Mouse (Mus musculus) ovary, adult 18-20 months (tissue): ENCODE data around the gene Pmepa1.

Experiments used
- DNase-seq: peaks from one replicate; pipeline ENCODE4 v3.0.0; 2022; ENCODE audit warnings: low spot score, mixed read lengths

Pmepa1 gene

DNA sequence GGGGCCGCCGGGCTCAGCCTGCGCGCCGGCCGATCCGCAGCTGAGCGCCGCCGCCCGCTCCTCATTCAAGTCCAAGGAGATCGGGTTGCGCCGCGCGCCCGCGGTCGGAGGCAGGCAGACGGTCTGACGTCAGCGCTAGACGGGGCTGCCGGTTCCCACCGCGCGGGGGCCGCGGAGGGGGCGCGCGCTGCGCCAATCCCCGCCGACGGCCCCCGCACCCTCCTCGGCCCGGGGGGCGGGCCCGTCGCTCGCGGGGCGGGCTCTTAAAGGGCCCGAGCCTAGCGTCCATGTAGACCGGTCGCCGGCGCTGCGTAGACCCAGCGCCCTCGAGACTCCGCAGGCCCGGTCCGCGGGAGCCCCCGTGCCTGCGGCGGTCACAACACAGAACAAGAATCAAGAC is at the start of gene Pmepa1:
Pmepa1 (minus strand) TSS at position 125 of the 400 bp plus-strand sequence.
- peak; percentile 90 for DNase-seq

DNA sequence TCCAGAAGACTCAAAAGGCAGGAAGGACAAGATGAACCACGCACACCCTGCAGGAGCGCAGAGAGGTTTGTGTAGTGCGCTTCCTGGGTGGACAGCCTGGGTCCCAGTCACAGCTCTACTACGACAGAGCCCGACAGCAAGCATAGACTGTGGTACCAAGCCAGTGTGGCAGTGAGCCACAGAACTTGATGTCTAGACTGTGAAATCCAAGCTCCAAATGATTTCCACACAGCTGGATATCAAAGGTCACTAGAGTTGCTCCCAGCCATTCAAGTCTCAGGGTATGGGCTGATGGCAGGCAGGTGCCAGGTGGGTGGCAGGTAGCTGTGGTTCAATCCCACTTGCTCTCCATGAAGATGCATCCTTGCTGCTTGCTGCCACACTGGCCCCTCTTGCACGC is 45.4 kb upstream of the Pmepa1 start:
- no peak for DNase-seq

DNA sequence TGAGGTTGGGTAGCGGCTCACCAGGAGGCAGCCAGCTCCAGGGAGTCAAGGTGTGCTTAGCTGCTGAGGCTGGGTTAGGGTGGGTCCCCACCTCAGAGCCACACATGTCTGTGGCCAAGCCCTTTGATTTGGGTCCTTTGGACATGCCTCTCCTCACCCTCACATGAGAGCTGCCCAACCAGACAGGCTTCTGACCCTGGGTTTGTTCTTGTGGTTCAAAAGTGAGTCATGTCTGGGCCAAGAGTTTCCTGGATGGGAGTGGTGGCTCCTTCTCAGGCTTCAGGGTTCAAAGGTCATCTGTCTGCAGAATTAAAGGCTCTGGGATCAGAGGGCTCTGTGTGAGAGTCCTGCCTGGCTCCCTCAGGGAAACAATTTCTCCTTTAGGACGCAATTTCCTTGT is 44.9 kb upstream of the Pmepa1 start:
- DNase-seq: no peak

DNA sequence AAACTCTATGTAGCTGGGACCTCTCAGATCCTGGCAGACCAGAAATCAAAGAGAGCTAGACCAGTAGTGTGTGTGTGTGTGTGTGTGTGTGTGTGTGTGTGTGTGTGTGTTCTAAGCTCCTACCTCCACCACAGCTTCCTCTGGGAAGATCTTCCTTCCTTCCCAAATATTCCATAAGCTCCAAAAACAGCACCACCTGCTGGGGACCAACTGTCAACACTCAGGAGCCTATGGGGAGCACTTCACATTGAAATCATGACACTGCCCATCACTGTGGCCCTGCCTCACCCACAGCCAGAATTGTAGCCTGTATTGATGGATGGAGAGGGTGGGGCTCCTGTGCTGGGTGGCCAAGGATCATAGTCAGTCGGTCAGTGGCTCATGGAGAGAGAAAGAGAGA is 38.0 kb upstream of the Pmepa1 start:
- DNase-seq: no peak

DNA sequence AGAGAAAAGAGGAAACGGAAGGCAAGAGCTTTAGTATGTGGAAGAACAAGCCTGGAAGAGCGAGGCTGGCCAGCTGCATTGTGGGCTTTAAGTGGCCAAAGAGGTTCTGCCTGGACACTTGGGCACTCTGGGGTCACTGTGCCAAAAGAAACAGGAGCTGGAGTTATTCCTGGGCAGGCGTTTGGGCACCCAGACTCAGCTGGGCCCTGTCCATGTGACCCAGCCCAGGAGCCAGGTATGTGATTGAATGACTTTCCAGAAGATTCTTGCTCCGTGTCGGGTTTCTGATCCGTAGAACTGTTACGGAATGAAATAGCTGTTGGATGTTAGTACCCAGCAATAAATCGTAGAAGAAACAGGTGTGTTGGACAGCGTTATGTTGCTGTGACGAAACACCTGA is 32.2 kb upstream of the Pmepa1 start:
- DNase-seq: no peak

DNA sequence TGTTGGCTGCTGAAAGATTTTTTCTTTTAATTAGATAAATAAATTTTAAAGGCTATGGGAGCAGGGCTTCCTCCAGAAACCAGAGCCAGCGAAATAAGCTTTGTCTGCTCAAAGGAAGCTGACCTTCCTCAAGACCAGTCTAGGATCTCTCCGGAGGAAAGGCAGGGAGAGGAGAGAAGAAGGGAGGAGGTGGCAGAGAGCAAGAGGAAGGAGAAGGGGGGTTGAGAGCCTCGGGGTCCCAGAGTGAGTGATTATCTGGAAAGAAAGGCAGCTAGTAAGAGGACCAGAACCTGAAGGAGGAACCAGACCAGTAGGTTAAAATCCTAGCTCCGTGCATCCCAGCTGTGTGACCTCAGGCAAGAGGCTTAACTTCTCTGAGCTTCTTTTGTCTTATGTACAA is 31.7 kb upstream of the Pmepa1 start:
- DNase-seq: no peak

DNA sequence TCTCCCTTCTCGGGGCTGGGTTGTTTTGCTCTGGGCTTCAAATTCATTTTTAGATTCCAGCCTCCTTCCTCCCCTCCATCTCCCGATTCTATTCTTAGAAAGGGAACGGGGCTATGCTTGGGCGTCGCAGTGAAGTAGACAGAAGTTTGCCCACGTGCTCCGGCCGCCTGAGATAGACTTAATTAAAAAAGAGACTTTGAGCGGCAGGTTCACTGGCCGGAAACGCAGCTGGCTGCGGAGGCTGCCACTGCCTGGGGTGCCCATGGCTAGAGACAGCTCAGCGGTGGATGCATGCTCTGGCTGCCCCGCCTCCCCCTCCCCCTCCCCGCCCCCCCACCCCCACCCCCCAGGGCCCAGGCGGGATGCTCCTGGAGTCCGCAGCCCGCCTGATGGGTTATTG is 31.2 kb upstream of the Pmepa1 start:
- no peak for DNase-seq

DNA sequence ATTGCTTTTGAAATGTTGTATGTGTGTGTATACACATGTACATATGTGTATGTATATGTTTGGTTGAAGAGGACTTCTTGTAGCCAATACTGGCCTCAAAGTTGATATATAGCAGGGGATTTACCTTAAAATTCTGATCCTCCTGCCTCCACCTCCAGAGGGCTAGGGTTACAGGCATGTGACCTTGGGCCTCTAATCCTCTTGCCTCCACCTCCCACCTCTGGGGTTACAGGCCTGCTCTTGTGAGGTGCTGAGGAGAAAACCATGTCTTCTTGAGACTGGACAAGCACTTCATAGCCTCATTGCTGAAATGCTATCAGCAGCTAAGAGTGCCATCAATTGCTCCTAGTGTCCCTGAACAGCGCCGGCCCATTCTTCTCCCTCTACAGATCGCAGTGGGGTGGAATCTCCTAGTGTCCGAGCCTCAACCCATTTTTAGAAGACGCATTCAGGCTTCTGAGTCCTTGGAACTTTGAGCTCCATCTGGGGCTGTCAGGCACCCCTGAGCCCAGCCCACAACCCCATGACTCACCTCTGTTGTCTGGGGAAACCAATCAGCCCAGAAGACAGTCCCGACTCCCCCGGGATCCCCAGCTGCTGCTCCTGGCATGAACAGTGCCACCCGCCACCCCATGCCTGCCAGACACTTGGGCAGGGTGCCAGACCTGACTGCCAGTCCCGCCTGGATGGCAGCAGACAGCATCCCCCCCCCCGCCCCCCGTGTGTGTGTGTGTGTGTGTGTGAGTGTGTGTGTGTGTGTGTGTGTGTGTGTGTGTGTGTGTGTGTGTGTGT is 30.6 kb upstream of the Pmepa1 start:
- DNase-seq: peak; percentile 75

DNA sequence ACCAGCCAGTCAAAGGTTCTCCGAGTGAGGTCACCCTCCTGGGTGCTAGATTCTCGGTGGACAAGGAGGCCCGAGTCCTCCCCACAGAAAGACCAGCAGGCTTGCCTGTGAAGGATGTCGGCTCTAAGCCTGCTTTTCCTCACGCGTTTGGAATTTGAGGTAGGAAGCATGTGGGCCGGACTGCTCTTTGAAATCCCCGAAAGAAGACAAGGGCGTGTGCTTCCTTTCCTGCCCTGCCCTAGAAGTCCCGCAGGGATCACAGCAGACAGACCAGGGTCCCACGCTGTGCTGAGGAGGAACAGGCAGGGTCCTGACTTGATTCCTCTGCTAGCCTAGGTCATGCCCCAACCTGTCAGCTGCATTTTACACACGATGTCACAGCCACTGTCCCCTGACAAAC is 28.7 kb upstream of the Pmepa1 start:
- no peak for DNase-seq

DNA sequence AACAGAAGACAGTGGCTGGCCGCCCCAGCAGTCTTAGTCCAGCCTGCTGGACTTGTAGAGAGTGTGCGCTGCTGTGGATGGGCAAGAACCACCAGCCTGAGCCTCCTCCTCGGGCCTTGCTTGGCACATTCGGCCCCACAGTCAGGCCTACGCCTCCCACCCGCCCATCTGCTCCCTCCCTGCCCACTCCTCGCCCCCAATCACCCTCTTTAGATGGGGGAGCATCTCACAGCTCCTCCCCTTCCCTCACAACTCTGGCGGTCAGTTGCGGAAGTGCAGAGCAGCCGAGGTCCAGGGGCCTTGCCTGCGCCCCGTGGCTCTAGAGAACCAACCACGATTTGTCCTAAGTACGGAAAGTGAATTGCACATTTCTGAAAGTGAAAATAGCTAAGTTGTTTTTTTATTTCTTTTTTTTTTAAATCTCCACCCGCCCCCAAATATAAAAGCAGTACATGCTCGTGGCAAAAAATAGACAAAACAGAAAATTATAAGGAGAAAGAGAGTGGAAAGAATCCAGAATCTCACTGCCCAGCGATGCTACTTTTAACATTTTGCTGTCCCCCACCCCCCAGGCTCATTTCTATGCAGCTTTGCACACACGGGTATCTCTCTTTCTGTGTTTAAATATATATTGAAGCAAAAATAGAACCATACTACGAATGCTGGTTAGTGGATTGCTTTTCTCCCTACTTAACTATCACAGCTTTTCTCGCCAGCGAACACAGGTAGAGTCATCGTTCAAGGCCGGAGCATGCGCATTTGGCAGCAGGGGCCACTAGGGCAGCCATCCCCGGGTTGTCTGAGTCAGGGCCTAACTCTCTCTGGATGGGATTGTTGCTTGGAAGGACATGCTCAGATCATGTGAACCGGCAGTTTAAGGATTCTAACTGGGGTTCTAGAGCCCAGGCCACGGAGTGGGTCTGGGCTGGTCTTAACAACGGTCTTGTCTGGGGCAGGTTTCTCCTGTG is 24.6 kb upstream of the Pmepa1 start:
- peak; percentile 18 for DNase-seq

DNA sequence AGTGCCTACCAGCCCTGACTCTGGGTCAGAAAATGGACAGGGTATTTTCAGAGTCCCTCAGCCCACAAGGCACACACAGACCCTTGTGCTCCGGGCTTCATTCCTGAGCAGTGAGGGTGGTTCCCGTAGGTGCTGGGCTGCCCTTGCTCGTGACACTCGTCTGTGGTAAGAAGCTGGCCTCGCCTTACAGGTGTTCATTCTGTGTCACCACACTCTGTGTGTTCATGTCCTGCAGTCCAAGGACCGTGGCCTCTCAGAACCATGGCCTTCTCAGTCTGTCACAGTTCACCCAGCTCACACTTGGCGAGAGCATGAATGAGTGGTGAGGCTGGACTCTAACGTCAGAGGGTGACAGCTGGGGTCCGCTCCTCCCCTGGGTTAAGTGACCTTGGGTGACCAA is 20.1 kb upstream of the Pmepa1 start:
- no peak for DNase-seq

DNA sequence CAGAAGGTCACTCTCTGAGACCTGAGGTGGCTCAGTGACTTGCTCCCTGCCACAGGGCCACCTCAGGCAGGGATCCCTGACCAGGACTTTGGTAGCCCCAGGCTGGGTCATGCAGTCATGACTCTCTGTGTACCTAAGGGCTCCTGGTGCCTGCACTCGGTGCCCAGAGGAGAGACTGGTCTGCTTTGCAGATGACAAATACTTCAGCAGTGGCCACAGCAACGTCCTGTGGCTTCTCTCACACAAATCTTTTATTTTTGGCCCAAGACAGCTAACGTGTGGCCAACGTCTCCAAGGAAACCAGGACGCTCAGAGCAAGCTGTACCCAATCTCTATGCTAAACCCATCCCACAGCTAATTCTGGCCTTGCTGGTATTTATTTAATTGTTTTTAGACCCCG is 16.7 kb upstream of the Pmepa1 start:
- DNase-seq: no peak

DNA sequence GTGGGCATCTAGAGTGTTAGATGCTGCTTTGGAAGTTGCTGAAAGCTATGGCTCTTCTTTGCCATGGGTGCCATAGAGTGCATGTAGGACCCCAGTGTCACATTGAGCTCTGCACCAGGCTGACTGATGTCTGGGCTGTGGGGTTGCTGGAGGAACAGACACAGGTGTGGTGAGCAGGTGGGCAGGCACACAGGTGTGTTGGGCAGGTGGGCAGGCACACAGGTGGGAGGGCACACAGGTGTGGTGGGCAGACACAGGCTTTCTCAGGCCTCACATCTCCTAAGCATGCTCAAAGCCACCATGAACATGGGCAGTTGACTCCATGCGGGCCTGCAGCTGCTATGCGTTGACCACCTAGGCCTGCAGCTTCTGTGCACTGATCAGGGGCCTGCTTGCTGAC is 16.2 kb upstream of the Pmepa1 start:
- DNase-seq: no peak

DNA sequence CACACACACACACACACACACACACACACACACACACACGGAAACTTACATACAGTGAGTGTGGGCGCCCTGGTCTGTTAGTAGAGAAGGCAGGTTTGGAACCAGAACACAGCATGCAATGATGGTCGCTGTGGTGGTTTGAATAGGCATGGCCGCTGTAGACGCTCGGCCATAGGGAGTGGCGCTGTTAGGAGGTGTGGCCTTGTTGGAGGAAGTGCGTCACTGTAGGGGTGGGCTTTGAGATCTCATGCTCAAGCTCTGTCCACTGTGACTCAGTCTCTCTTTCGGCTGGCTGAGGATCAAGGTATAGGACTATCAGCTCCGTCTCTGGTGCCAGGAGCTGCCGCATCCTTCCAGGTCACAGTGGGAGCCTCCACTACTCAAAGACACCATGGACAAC is 14.6 kb upstream of the Pmepa1 start:
- no peak for DNase-seq

DNA sequence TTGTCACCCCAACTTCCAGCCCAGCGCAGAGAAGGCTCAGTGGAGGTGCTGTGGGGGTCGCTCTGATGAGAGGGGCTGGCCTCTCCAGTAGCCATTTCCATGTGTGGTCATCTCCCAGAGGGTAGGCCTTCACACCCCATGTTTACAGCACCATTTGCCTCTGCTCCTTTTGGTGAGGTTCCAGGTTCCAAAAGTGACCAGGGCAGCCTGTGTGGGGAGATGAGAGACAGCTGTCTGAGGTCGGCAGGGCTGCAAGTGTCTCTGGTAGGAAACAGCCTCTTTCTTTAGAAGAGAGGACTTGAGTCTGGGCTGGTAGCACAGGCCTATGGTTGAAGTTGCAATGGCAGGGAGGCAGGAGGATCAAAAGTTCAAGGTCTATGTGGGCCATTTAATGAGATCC is 13.6 kb upstream of the Pmepa1 start:
- no peak for DNase-seq

DNA sequence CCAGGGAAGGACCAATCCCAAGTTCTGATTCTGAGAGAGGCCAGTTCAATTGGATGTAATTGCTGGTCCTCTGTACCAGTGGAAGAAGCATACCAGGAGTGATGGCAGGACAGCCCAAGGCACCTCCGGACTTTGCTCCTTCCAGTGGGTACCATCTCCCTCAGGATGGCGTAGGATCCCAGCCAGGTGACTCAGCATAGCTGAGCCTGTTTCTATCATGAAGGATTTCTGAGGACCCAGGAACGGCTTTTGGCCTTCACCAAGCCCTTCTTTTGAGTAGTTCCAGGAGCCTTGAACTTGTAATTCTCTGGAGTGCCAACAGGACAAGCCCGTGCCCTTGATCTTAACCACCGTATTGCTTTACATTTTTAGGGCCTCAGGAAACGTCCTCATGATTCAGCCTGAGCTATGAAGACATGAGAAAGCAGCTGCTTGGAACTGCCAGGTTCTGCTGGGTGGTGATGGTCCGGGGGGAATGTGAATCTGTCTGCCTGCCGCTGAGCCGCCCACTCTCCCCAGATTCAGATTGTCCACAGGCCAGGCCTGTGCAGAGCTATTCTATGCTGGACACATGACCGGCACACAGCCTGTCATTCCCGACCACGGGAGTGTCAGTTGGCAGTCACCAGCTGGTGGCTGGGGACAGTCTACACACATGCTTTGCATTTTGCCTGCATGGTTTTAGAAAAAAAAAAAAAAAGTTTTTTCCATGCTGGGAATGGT is 9.6 kb upstream of the Pmepa1 start:
- DNase-seq: no peak

DNA sequence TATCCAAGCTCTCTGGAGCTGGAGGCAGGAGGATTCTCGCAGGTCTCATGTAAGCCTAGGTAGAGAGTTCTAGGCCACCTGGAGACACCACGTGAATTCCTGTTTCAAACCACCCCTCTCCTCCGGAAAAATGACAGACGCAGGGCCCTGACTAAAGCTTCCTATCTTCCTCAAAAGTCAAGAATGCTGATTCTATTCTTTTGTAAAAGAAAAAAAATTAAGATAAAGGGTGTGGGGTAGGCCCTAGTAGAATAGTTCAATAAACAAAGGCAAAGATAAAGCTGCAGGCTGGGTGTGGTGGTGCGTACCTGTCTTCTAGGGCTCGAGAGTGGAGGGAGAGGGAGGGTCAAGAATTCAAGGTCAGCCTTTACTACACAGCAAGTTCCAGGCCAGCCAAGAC is 8.4 kb upstream of the Pmepa1 start:
- no peak for DNase-seq

DNA sequence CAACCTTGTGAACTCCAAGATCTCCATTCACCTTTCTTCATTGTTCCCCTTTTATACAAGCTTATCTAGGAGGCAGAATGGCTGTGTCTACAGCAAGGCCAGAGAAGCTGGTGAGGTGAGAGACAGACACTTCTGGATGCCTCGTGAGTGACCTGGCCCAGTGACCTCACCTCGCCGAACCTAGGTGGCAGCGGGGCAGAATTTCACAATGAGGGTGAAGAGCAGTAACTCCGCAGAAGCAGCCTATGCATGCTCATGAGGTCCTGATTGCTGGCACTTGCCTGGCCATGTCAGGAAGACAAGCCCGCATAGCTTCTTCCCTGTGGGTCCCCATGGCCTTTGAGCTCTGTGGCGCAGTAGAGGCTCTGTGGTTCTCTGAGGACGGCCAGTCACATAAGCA is 5.9 kb upstream of the Pmepa1 start:
- no peak for DNase-seq

DNA sequence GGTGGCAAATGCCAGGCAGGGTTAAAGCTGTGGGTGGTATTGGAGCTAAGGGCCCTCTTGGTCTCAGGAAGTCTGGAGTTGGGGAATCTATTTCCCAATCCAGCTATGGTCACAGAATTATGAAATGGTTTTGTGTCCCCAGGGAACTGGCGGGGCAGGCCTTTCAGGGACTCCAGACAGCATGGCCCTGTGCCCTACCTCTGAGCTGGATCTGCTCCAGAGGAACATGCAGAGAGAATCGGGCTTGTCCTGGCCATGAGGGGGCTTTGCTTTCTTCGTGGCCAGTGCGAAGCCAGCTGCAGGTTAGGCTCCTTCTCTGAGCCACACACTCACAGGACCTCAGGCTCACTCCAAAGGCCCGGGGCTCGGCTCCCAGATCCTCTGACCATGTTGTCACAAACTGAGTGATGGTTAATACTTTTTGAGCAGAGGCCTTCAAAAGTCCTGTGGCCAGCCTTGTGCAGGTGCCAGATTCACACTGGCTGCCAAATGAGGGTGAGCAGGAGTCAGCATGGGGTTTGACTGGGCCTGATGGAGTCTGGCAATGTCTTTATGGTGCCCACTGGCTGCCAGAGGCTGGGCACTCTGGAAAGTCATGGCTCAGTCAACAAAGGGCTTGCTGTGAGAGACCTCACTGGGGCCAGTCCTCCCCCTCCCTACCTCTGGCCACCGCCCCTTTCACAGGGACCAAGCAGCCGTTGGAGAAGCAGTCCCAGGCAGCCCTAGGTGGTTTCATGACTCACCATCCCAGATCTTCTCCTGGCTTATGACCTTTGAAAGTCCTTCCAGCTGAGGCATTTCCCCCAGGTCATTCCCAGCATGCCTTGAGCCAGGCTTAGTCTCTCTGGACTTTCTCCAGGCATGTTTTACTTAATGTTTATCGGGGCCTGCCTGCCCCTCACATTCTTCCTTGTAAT is 4.9 kb upstream of the Pmepa1 start:
- no peak for DNase-seq

DNA sequence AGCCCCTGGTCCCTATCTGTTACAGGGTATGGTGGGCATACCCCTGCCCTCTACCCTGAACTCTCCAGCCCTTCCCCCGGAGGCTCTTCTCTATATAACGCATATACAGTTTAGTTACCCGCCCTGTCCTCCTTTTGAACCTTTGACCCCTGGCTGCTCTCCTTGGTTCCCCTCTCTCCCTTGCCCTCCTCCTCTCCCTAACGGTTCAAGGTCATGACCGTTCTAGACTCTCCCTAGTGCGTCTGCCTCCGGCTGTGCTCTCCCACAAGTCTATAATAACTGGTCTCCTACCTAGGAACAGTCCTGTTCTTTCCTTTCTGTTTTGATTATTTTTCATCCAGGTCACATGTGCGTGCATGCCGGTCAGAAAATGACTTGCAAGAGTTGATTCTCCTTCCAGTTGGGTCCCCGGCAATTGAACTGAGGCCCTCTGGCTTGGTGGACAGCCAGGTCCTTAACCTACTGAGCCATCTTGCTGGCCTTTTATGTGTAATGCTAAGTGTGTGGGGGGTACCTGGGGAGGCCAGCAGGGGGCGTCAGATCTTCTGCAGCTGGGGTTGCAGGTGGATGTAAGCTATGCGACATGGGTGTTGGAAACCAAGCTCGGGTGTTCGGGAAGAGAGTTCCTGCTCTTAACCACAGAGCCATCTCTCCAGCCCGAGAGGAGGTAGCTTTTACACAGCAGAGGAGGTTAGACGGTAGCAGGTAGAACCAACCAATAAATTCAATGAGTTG is 2.7 kb upstream of the Pmepa1 start:
- no peak for DNase-seq

DNA sequence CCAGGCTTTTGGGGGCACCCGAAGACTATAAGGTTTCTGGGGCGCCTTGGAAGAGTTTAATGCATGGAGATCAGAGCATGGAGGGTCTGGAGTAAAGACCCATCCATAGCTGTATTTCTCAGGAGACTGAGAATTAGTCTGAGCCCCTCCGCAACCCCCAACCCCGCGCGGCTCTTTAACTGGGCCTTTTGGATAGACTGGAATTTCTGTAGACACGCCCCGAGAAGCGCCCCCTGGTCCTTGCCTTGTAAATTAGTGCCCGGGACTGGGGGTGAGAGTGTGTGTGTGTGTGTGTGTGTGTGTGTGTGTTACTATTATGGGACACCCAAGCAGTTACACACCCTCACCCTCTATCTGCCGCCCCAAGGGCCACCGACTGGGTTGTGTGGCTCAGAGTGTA is 526 bp upstream of the Pmepa1 start:
- no peak for DNase-seq
